Mouse (Mus musculus) common myeloid progenitor, adult 5-6 weeks (primary cell): ENCODE measurements around the gene Ackr3. TPM values are rescaled to one million over a fixed set of nuclear protein-coding genes. Genes with fewer than 3 reads are reported as not detected.

Experiments used
- ATAC-seq: replicated peaks from 2 replicates; pipeline ENCODE4 v1.8.0; 2016; ENCODE audit warnings: low read depth, mild to moderate bottlenecking, moderate TSS enrichment, inconsistent platforms; ENCODE audit not compliant: poor library complexity, severe bottlenecking
- total RNA-seq: library from RNA; stranded (forward); fragments of 200-1000, 187-1606 nt; gene quantifications from 2 replicates; pipeline ENCODE4 v1.2.3, GENCODE M21; 2017

The Ackr3 gene
- total RNA-seq, 1 experiment from 2014 or later: not detected

- no peak for ATAC-seq
These were observed 44.2 kb downstream of the Ackr3 start for GRCm38 (mm10) chr1:90247756-90248541.

- no peak for ATAC-seq
These were observed 45.4 kb downstream of the Ackr3 start for GRCm38 (mm10) chr1:90248966-90249735.

- no peak for ATAC-seq
These were observed 46.6 kb downstream of the Ackr3 start for GRCm38 (mm10) chr1:90250419-90250818.

GRCm38 (mm10) chr1:90251156-90251555, 47.4 kb downstream of the Ackr3 start:
- ATAC-seq: no peak

GRCm38 (mm10) chr1:90253465-90253864, 49.7 kb downstream of the Ackr3 start:
- no peak for ATAC-seq

- no peak for ATAC-seq
These were observed 54.6 kb downstream of the Ackr3 start for GRCm38 (mm10) chr1:90258253-90258887.

- ATAC-seq: no peak
These were observed 57.2 kb downstream of the Ackr3 start for GRCm38 (mm10) chr1:90260704-90261581.

GRCm38 (mm10) chr1:90262380-90262779, 58.6 kb downstream of the Ackr3 start:
- no peak for ATAC-seq

Other genes starting within 250 kb of the Ackr3 start
- gene Asb18, start 189.3 kb upstream of the Ackr3 start, total RNA-seq: not detected in 2 replicates
- not detected in 2 replicates for gene Iqca, start 50.6 kb upstream of the Ackr3 start, total RNA-seq